Mouse (Mus musculus) left cerebral cortex, postnatal 14 days (tissue): ENCODE data around the gene Fam169a. TPM values are rescaled to one million over a fixed set of nuclear protein-coding genes. Genes with fewer than 3 reads are reported as not detected.
"Not testable (repeated sequence)": the region's sequence is repeated elsewhere in the genome, so short reads cannot be mapped to it uniquely, and the experiment has no call there.

ENCODE experiments used
- DNase-seq, 2 experiments: peaks; one replicate each; pipeline ENCODE4 v3.0.0; 2021 to 2022; ENCODE audit warnings: low spot score in 2 of 2, mixed read lengths in 1 of 2
- intact Hi-C: fragments of 180-260 bp; cut with DNase I; formaldehyde crosslinking; loops from one replicate; pipeline ENCODE4 v1.15.1; 2025
- total RNA-seq, 2 experiments: library from RNA; stranded (reverse); gene quantifications; 2 replicates each; pipeline ENCODE4 v1.2.3; 2021

Fam169a gene
- total RNA-seq, 2 experiments from 2014 or later, result 43.5 to 44.5 TPM

DNA sequence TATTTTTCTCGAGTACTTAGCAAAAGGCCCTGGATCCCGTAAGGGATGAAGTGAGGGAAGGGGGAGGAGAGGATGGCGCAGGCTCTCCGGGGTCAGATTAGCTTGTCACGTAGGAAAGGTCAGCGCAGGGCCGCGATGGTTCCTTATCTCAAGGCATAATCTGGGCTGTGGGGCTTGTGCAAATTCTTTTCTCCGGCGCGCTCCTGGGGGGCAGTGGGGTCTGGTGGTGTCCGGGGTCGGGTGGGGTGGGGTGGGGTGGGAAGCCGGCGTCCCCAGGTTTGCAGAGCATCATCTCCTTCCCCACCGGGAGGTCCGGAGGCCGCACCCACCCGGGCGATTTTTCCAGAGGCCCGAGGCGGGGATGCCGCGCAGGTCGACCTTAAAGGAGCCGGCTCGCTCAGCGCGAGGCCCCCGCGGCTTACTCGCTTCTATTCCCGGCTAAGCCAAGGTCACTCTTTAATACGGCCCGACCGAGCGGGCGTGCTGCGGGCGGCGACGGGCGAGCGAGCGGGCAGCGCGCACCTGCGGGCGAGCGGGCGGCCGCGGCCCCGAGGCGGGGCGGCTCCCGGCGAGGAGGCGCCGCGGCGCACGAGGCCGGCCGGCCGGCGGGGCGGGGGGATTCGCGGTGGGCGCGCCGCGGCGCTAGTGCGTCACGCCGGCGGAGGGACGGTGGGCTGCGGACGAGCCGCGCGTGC is 4.0 kb downstream of the Fam169a start:
- intact Hi-C loops, result no loop called here

DNA sequence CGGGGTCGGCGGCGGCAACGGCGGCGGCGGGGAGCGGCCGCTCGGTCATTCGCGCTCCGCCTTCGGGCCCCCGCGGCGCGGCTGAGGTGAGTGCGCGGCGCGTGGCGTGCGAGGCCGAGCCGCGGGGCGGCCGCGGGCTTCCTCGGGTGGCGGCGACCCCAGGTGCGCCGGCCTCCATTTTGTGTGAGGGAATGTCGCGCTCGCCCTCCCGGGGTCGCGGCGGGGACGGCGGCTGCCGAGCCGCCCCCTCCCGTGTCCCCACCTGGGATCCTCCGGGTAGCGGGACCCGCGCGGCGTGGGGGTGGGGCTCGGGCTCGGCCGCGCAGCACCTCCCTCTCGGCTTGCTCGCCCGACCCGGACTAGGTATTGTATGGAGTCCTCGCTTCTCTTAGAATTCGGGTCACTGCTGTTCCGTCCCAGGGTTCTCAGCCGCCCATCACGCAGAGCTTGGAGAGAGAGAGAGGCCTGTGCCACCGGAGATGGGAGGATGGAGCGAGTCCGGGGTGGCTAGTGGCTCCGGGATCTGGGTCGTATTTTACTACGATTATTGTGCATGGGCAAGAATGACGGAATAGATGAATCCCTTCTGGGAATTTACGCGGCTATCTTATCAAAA is 4.6 kb downstream of the Fam169a start:
- peak; percentile 33 to 48 for DNase-seq
- intact Hi-C loops, result no loop called here

More for the DNA sequence above, 4.0 kb downstream of the Fam169a start:
- peak in 1 of 2 experiments; percentile 26 for DNase-seq

DNA sequence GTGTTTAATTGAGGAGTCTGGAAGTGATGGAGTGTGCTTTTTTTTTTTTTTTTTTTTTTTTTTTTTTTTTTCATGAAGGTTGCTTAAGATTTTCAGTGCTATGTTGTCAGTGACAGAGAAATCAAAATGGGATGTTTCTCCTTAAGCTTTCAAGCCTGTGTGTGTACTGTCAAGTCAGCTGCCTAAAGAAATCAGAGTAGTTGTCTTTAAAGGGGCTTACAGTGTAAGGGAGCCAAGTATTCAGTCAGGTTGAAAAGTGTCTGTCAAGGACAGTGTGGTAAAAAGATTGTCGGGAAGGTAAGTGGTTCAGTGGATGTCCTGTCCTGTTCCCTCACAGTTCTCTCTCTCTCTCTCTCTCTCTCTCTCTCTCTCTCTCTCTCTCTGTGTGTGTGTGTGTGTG is 6.4 kb downstream of the Fam169a start:
- no peak for DNase-seq
- intact Hi-C loops, result no loop called here

DNA sequence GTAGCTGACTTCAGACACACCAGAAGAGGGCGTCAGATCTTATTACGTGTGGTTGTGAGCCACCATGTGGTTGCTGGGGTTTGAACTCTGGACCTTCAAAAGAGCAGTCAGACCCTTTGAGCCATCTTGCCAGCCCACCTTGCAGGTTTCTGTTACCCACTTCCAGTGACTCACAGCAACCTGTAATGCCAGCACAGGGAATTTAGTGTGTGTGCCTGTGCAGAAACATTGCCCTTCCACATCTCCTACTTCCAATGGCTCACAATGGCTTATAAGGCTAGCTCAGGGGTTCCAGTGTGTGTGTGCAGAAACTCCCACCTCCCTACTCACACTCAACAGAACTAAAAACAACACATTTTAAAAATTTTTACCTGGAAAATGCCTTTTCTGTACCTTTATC is 10.5 kb downstream of the Fam169a start:
- DNase-seq, result no peak
- intact Hi-C loops, result no loop called here

DNA sequence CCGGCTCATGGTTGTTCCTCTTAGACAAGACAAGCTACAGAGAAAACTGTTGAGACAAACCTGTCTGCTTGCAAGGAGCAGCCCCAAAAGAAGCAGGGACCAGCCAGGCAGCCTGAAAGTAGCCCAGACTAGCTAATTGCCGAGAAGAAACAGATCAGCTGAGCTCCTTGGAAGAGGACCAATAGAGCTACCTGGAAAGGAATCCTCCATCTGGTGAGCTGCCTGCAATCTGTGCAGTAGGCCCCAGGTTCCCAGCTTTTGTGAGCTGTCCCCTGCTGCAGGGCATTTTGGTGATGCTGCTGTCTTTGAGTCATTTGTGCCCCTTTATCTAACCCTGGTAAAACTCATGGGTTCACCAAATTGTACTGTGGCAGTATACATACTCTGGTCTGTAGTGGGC is 13.1 kb downstream of the Fam169a start:
- intact Hi-C loops, result no loop called here
- DNase-seq, result no peak

DNA sequence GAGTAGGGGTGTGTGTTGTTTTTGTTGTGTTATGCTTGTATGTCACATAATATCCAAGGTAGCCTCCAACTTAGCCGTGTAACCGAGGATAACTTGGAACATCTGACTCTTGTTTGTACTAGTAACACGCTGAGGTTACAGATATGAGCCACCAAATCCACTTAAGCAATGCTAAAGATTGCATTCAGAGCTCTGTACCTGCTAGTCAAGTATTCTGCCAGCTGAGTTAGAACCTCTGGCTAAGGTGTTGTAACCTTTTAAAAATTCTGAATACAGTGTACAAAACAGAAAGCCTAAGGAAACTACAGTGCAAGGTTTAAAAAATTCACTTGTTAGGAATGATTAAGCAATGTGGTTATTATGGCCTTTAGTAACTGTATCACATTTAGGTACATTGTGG is 13.5 kb downstream of the Fam169a start:
- no peak for DNase-seq

DNA sequence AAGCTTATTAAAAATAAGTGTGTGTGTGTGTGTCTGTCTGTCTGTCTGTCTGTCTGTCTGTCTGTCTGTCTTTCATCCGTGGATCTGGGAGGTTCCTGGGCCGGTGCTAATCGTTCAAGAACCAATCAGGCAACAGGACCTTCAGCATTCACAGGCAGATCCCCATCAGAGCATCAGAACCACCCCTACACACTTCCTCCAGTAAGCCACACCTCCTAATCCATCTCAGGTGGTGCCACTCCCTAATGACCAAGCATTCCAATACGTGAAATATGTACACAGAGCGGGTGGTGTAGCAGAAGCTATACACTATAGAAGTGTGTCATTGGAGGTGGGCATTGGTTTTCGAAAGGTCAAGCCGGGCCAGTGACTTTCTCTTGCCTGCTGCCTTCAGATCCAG is 15.3 kb downstream of the Fam169a start:
- no peak for DNase-seq
- intact Hi-C loops, result no loop called here

More for the DNA sequence above, 13.5 kb downstream of the Fam169a start:
- intact Hi-C loops, result no loop called here

DNA sequence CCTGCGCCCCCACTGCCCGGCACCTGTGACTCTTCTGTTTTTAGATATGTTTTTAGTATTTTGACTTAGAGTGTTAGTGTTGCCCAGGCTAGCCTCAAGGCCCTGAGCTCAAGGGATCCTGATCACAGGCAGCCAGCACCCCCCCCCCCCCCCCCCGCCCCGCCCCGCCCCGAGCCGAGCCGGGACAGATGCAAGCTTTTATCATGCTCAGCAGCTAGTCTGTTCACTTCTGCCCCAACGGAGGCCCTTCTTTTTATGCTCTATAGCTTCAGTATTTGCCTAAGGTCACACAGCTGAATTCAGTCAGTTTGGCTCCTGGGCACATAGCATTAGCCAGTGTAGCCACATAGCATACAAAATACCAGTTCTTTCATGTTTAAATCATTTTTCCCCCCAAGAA is 19.2 kb downstream of the Fam169a start:
- intact Hi-C loops, result no loop called here
- DNase-seq, result no peak

DNA sequence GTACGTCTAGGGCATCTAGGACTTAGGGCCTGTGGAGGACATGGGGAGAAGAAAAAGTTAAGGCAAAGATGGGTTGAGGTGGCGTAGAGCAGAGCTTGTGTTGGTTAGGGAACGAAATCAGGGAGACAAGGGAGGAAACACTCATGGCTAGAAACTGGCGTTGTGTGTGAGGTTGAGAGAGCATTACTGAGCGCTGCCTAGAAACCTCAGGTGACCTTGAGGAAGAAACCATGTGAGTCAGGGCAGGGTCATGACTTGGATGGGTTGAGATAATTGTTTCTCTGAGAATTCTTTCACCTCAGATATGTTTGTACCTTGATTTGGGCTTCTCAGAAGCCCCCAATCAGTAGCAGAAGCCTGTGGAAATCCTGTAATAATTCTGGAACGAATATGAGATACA is 20.3 kb downstream of the Fam169a start:
- no peak for DNase-seq
- intact Hi-C loops, result no loop called here

DNA sequence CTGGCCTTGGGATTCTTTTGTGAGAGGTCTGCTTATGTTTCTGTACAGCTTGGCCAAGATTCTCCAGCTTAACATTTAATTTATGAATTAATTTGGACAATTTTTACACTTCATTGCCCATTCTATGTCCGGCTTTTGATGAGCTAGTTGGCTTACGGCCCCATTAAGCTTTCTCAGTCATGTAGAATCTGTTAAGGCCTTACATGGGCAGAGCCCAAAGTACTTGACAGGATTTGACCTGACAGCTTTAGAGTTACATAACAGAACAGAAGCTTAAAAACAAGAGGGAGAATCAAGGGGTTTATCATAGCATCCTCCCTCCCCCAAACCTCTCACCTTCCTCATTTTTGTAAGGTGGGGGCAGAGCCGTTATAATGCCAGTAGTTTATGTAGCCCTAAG is 21.1 kb downstream of the Fam169a start:
- intact Hi-C loops, result no loop called here
- no peak for DNase-seq

DNA sequence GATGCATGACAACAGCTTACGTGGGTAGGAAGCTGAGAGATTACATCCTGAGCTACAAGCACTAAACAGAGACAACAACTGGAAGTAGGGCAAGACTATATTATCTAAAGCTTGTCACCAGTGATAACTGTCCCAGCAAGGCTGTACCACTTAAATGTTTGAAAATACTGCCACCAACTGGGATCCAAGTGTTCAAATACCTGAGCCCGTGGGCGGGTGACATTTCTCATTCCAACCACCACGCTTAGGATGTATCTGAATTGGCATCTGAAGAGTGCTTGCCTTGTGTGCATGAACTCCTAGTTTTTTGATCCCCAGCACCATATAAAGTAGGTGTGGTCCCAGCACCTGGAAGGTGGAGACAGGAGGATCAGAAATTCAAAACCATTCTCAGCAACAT is 28.6 kb downstream of the Fam169a start:
- DNase-seq, result no peak
- intact Hi-C loops, result no loop called here

DNA sequence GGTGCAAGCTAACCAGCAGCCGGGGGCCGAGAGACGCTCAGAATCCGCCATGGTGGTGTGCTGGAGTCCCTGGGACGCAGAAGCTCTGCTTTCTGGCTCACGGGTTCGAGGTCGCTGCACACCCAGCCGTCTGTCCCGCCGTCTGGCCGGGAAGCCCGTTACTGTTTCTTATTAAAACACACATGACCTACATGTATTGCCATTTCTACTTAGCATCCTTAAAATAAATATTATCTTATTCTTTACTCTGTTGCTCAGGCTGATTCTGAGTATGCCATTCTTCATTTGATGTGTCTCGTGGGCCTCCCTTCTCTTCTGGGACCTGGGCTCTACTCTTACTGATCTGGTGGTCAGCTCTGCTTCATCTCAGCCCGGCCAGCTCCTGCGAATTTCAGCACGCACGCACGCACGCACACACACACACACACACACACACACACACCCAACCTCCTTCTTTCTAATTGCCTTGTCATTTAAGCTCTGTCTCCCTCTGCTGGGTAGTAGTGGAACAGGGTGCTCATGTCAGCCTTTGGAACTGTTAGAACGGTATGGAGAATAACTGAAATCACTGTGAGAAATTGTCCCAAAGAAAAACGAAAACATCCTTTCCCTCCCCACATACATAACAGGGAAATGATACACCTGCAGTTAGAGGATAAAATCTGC is 32.2 kb downstream of the Fam169a start, which contains the start of gene Gm6169:
TSS of gene Gm6169 (minus strand) at position 51 of the 666 bp plus-strand sequence.
- DNase-seq, result peak; percentile 83 to 92
- intact Hi-C loops, result no loop called here

DNA sequence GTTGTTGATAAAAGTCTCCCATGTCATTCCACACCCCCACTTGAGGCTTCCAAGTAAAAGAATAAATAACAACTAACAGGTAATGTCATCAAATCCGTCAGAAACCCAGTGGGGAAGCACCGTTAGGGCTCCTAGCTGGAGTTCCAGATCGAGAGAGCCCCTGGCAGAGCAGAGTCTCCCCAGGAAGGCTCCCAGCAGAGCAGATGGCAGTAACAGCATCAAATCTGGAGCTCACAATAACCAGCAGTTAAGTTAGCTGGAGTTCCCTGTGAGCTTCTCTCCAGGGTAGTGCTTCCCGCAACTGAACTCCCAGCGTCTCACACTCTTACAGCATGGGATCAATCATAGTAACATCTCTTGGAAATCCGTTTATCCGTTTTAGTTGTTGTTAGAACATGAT is 37.9 kb downstream of the Fam169a start:
- no peak for DNase-seq
- intact Hi-C loops, result no loop called here

DNA sequence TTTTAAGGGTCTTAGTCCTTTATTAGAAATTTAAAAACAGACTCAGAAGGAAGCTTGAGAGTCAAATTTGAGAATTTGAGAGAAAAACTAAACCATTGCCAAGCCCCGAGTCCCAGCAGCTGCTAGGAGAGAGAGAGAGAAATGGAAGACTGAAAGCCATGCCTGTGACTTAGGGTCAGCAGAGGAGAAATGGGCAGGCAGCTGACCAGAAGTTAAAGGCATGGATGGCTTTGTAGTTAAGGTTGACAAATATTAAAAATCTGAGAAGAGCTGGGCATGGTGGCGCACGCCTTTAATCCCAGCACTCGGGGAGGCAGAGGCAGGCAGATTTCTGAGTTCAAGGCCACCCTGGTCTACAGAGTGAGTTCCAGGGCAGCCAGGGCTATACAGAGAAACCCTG is 40.6 kb downstream of the Fam169a start:
- DNase-seq, intact Hi-C loops: not testable (repeated sequence)

DNA sequence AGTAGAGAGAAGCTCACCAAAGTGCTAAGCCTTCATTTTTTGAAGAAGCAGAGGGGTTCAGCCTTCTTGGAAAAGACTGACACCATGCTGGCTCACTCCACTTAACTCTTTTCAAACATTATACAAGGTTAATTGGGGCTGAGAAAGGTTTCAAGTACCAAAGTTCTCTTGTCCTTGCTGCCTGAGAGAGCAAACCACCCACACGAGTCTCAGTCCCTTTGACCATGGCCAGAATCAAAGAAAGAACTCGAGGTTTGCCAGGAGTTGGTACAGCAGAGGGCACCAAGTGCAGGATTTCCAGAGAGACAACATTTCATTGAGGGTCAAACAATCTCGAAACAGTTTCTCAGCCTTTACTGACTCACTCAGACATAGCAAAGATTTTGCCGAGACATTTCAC is 42.0 kb downstream of the Fam169a start:
- intact Hi-C loops, result no loop called here
- DNase-seq, result no peak

DNA sequence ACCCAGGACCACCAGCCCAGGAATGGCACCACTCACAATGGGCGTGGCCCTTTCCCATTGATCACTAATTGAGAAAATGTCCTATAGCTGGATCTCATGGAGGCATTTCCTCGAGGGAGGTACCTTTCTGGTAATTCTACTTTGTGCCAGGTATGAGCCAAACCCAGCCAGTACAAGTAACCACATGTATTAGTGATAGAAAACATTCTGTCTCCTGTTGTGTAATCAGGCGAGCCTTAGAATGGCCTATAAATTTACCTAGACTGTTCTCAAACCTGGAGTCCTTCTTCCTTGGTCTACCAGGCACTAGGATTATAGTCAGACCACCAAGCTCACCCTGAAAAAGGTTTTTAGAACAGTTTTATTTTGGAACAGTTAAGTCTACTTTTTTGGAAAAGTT is 54.3 kb downstream of the Fam169a start:
- DNase-seq, result no peak
- intact Hi-C loops, result loop anchor here (10.0 kb wide), 1 partner anchor 467 kb away; no protein-coding TSS in a partner anchor

DNA sequence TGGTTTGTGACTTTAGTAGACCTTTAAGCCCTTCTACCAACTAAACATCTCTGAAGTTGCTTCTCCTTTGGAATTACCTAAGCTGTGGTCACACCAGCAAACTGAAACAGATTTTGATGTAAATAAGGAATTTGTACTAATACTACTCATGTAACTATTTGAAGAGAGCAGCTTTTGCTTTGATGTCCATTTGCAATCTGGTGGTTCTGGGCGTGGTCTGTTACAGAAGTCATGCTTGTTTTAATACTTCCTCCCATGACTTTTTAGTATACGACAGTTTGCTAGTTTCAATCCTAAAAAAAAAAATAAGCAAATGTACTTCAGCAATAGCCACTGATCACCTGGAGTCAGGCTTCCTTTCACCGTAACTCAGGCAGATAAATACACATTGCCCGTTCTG is 62.6 kb downstream of the Fam169a start:
- intact Hi-C loops, result loop anchor here (10.0 kb wide), 1 partner anchor 475 kb away; no protein-coding TSS in a partner anchor
- not testable (repeated sequence) for DNase-seq

DNA sequence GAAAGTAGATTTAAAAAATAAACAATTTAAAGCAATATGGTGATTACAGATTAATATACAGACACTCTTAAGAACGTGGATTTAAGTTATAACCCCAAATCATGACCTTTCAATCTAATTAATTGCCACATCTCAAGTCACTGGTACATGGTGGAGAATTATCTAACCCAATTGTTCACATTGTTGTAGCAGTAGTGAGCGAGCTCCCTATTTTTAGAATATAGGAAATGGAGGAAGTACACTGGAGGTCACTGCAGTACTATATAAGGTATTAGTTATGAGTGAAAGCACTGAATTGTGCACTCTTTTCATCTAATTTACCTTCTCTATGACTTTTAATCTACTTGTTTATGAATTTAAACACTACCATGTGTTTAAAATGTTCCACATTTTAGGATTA is 63.3 kb downstream of the Fam169a start:
- DNase-seq, intact Hi-C loops: not testable (repeated sequence)

DNA sequence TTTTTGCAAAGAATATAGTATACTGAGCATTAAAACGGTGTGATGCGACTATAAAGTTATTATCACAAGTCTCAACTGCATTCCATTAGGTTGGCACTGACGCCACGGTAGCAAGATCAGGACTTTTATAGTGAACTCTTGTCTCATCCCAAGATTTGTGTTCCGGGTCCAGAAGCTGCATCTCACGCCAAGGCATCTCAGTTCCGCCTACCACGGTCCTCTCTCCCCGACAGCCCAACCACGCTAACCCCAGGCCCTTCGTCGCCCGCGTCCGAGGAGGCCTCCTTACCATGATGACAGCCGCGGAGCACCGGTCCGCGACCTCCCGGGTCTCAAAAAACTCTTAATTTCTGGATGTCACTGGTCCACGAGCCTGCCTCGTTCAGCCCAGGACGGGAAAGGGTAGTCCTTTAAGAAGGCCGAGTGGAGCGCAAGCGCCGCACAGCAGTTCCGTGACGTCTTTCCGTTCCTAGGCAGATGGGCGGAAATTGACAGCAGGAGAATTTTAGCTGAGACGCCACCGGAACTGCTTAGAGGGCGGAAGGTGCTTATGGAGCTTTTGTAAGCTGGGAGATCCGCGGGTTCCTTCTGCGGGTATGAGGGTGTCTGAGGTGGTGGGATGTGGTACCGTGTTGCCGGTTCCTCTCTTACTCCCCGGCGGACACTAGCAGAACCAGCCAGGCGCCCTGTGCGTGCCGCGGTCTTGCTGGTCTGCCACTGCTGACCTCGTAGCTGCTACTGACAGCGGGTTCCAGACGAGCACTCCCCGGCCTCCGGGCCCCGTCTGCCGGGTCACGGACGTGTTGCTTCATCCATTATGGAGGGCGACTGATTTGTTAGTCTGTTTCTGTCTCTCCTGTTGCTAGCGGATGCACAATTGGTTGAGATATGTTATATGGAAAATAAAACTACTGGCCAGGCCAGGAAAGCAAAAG is 70.6 kb downstream of the Fam169a start, which contains the start of the genes Gfm2 and Nsa2:
TSS of gene Gfm2 (plus strand) at position 472 of the 935 bp plus-strand sequence.
TSS of gene Nsa2 (minus strand) at position 472 of the 935 bp plus-strand sequence.
- intact Hi-C loops, result no loop called here
- peak; percentile 91 to 94 for DNase-seq
